Mouse (Mus musculus): ENCODE measurements around the gene Fbxl22. TPM values are rescaled to one million over a fixed set of nuclear protein-coding genes. Genes with fewer than 3 reads are reported as not detected.

Gene Fbxl22
- polyA plus RNA-seq, 1 experiment from 2014 or later: 0.72 TPM

- H3K4me1 ChIP-seq (ENCODE audit: control insufficient read depth, insufficient read depth, low read length): no peaks in the 10 kb centered on the region
- H3K9me3 ChIP-seq (replicated peaks; ENCODE audit: control insufficient read depth, low read length, poor library complexity, severe bottlenecking): no peaks in the 10 kb centered on the region
- no peak overlapping the region for H3K27ac ChIP-seq (ENCODE audit: low read length)
- no peak overlapping the region for H3K4me3 ChIP-seq (ENCODE audit: low read depth, low read length)
- WGBS: 32% methylated on average over 5 of the region's 5 CpGs
- no peak overlapping the region for H3K4me2 ChIP-seq (ENCODE audit: low read length)
- no peaks in the 10 kb centered on the region for H3K27me3 ChIP-seq (ENCODE audit: control insufficient read depth, insufficient read depth, low read depth, low read length)
- no peak overlapping the region for H3K9ac ChIP-seq (ENCODE audit: low read depth, low read length)
- peaks cover 36% of the 10 kb centered on the region for H3K36me3 ChIP-seq (ENCODE audit: control insufficient read depth, insufficient read depth, low read length)
- no peak for ATAC-seq
Observed at GRCm38 (mm10) chr9:66518901-66519300, 4.5 kb upstream of the Fbxl22 start.

GRCm38 (mm10) chr9:66518251-66518650 lies 3.9 kb upstream of the Fbxl22 start:
- no peaks in the 10 kb centered on the region for H3K9me3 ChIP-seq (replicated peaks; ENCODE audit: control insufficient read depth, low read length, poor library complexity, severe bottlenecking)
- H3K27me3 ChIP-seq (ENCODE audit: control insufficient read depth, insufficient read depth, low read depth, low read length): no peaks in the 10 kb centered on the region
- H3K4me1 ChIP-seq (ENCODE audit: control insufficient read depth, insufficient read depth, low read length): no peaks in the 10 kb centered on the region
- no peak overlapping the region for H3K9ac ChIP-seq (ENCODE audit: low read depth, low read length)
- no peak overlapping the region for H3K4me2 ChIP-seq (ENCODE audit: low read length)
- H3K36me3 ChIP-seq (ENCODE audit: control insufficient read depth, insufficient read depth, low read length): peaks cover 36% of the 10 kb centered on the region
- 92% methylated on average over 5 of the region's 5 CpGs for WGBS
- H3K4me3 ChIP-seq (ENCODE audit: low read depth, low read length): no peak overlapping the region
- no peak overlapping the region for H3K27ac ChIP-seq (ENCODE audit: low read length)
- ATAC-seq: no peak

- Histone ChIP-seq H3K4me2 (ENCODE audit: low read length) (no peak overlapping the region), H3K27me3 (ENCODE audit: control insufficient read depth, insufficient read depth, low read depth, low read length) (no peaks in the 10 kb centered on the region), H3K4me3 (ENCODE audit: low read depth, low read length) (no peak overlapping the region), H3K36me3 (ENCODE audit: control insufficient read depth, insufficient read depth, low read length) (peaks cover 35% of the 10 kb centered on the region), H3K27ac (ENCODE audit: low read length) (no peak overlapping the region), H3K9ac (ENCODE audit: low read depth, low read length) (no peak overlapping the region), H3K9me3 (replicated peaks; ENCODE audit: control insufficient read depth, low read length, poor library complexity, severe bottlenecking) (no peaks in the 10 kb centered on the region), H3K4me1 (ENCODE audit: control insufficient read depth, insufficient read depth, low read length) (no peaks in the 10 kb centered on the region)
- no peak for ATAC-seq
- WGBS: 91% methylated on average over 10 of the region's 10 CpGs
Observed at GRCm38 (mm10) chr9:66517746-66518145, 3.4 kb upstream of the Fbxl22 start.

GRCm38 (mm10) chr9:66516296-66516940 lies 2.0 kb upstream of the Fbxl22 start:
- Histone ChIP-seq H3K36me3 (ENCODE audit: control insufficient read depth, insufficient read depth, low read length) (peaks cover 32% of the 10 kb centered on the region), H3K27ac (ENCODE audit: low read length) (no peak overlapping the region), H3K27me3 (ENCODE audit: control insufficient read depth, insufficient read depth, low read depth, low read length) (no peaks in the 10 kb centered on the region), H3K4me2 (ENCODE audit: low read length) (no peak overlapping the region), H3K4me3 (ENCODE audit: low read depth, low read length) (no peak overlapping the region), H3K4me1 (ENCODE audit: control insufficient read depth, insufficient read depth, low read length) (no peaks in the 10 kb centered on the region), H3K9me3 (replicated peaks; ENCODE audit: control insufficient read depth, low read length, poor library complexity, severe bottlenecking) (no peaks in the 10 kb centered on the region), H3K9ac (ENCODE audit: low read depth, low read length) (no peak overlapping the region)
- ATAC-seq: no peak
- 92% methylated on average over 6 of the region's 6 CpGs for WGBS

- WGBS: 89% methylated on average over 10 of the region's 10 CpGs
- Histone ChIP-seq H3K4me3 (ENCODE audit: low read depth, low read length) (no peak overlapping the region), H3K27me3 (ENCODE audit: control insufficient read depth, insufficient read depth, low read depth, low read length) (no peaks in the 10 kb centered on the region), H3K9me3 (replicated peaks; ENCODE audit: control insufficient read depth, low read length, poor library complexity, severe bottlenecking) (no peaks in the 10 kb centered on the region), H3K4me2 (ENCODE audit: low read length) (no peak overlapping the region), H3K36me3 (ENCODE audit: control insufficient read depth, insufficient read depth, low read length) (peaks cover 32% of the 10 kb centered on the region), H3K27ac (ENCODE audit: low read length) (no peak overlapping the region), H3K4me1 (ENCODE audit: control insufficient read depth, insufficient read depth, low read length) (peaks cover 3% of the 10 kb centered on the region; the same call in 1 of the 2 replicates), H3K9ac (ENCODE audit: low read depth, low read length) (no peak overlapping the region)
- no peak for ATAC-seq
Observed at GRCm38 (mm10) chr9:66515680-66516210, 1.4 kb upstream of the Fbxl22 start.

GRCm38 (mm10) chr9:66515115-66515514 lies 722 bp upstream of the Fbxl22 start:
- H3K9ac ChIP-seq (ENCODE audit: low read depth, low read length): no peak overlapping the region
- no peak overlapping the region for H3K27ac ChIP-seq (ENCODE audit: low read length)
- H3K27me3 ChIP-seq (ENCODE audit: control insufficient read depth, insufficient read depth, low read depth, low read length): no peaks in the 10 kb centered on the region
- H3K4me1 ChIP-seq (ENCODE audit: control insufficient read depth, insufficient read depth, low read length): peaks cover 7% of the 10 kb centered on the region; the same call in 1 of the 2 replicates
- no peak overlapping the region for H3K4me3 ChIP-seq (ENCODE audit: low read depth, low read length)
- no peak overlapping the region for H3K4me2 ChIP-seq (ENCODE audit: low read length)
- ATAC-seq: no peak
- H3K36me3 ChIP-seq (ENCODE audit: control insufficient read depth, insufficient read depth, low read length): peaks cover 26% of the 10 kb centered on the region
- WGBS: 92% methylated on average over 2 of the region's 2 CpGs
- H3K9me3 ChIP-seq (replicated peaks; ENCODE audit: control insufficient read depth, low read length, poor library complexity, severe bottlenecking): no peaks in the 10 kb centered on the region

GRCm38 (mm10) chr9:66513661-66514255 lies 635 bp downstream of the Fbxl22 start:
- no peak overlapping the region for H3K4me2 ChIP-seq (ENCODE audit: low read length)
- peak overlapping the region; percentile 20; the same call in 1 of the 2 replicates for H3K27ac ChIP-seq (ENCODE audit: low read length)
- H3K4me3 ChIP-seq (ENCODE audit: low read depth, low read length): no peak overlapping the region
- peaks cover 7% of the 10 kb centered on the region; the same call in 1 of the 2 replicates for H3K4me1 ChIP-seq (ENCODE audit: control insufficient read depth, insufficient read depth, low read length)
- peaks cover 28% of the 10 kb centered on the region for H3K36me3 ChIP-seq (ENCODE audit: control insufficient read depth, insufficient read depth, low read length)
- ATAC-seq: no peak
- no peaks in the 10 kb centered on the region for H3K9me3 ChIP-seq (replicated peaks; ENCODE audit: control insufficient read depth, low read length, poor library complexity, severe bottlenecking)
- no peak overlapping the region for H3K9ac ChIP-seq (ENCODE audit: low read depth, low read length)
- 89% methylated on average over 4 of the region's 4 CpGs for WGBS
- no peaks in the 10 kb centered on the region for H3K27me3 ChIP-seq (ENCODE audit: control insufficient read depth, insufficient read depth, low read depth, low read length)

GRCm38 (mm10) chr9:66513150-66513549 lies 1.2 kb downstream of the Fbxl22 start:
- Histone ChIP-seq H3K9me3 (replicated peaks; ENCODE audit: control insufficient read depth, low read length, poor library complexity, severe bottlenecking) (no peaks in the 10 kb centered on the region), H3K4me3 (ENCODE audit: low read depth, low read length) (no peak overlapping the region), H3K27ac (ENCODE audit: low read length) (peak overlapping the region; percentile 20; the same call in 1 of the 2 replicates), H3K27me3 (ENCODE audit: control insufficient read depth, insufficient read depth, low read depth, low read length) (no peaks in the 10 kb centered on the region), H3K4me1 (ENCODE audit: control insufficient read depth, insufficient read depth, low read length) (peaks cover 7% of the 10 kb centered on the region; the same call in 1 of the 2 replicates), H3K36me3 (ENCODE audit: control insufficient read depth, insufficient read depth, low read length) (peaks cover 29% of the 10 kb centered on the region), H3K4me2 (ENCODE audit: low read length) (no peak overlapping the region), H3K9ac (ENCODE audit: low read depth, low read length) (no peak overlapping the region; the same call in 1 of the 2 replicates)
- ATAC-seq: no peak

- WGBS: 0% methylated on average over 8 of the region's 8 CpGs
- Histone ChIP-seq H3K4me2 (ENCODE audit: low read length) (peak overlapping the region; percentile 71), H3K4me3 (ENCODE audit: low read depth, low read length) (peak overlapping the region; percentile 46), H3K27ac (ENCODE audit: low read length) (peak overlapping the region; percentile 92), H3K9ac (ENCODE audit: low read depth, low read length) (peak overlapping the region; percentile 55), H3K27me3 (ENCODE audit: control insufficient read depth, insufficient read depth, low read depth, low read length) (no peaks in the 10 kb centered on the region), H3K4me1 (ENCODE audit: control insufficient read depth, insufficient read depth, low read length) (peaks cover 7% of the 10 kb centered on the region; the same call in 1 of the 2 replicates), H3K36me3 (ENCODE audit: control insufficient read depth, insufficient read depth, low read length) (peaks cover 28% of the 10 kb centered on the region), H3K9me3 (replicated peaks; ENCODE audit: control insufficient read depth, low read length, poor library complexity, severe bottlenecking) (no peaks in the 10 kb centered on the region)
- peak; percentile 90 for ATAC-seq
Observed at GRCm38 (mm10) chr9:66512351-66512671, 2.1 kb downstream of the Fbxl22 start.

Data from midbrain, embryonic 16.5 days (tissue).